Mouse (Mus musculus) CD8-positive naive resting alpha-beta T cell, adult 57 days (primary cell): ENCODE measurements around the gene Coa6. TPM values are rescaled to one million over a fixed set of nuclear protein-coding genes. Genes with fewer than 3 reads are reported as not detected.

Experiments
- total RNA-seq: library from RNA; stranded (reverse); gene quantifications from one replicate; pipeline ENCODE4 v1.2.4, GENCODE M21; 2023

The Coa6 gene
- 14.5 TPM for total RNA-seq

GRCm38 (mm10) chr8:126422174-126422919 lies at the start of gene Coa6:
TSS of gene Coa6 (plus strand) at chr8:126422515.

GRCm38 (mm10) chr8:126474299-126475187 lies 52.2 kb downstream of the Coa6 start, which contains the start of gene Tarbp1:
TSS of gene Tarbp1 (minus strand) at chr8:126475065.

Other genes starting within 250 kb of the Coa6 start
- not detected for gene Slc35f3, start 124.0 kb upstream of the Coa6 start, total RNA-seq
- 14.4 TPM for gene Tarbp1, start 52.5 kb downstream of the Coa6 start, total RNA-seq
- 83.3 TPM for gene Irf2bp2, start 171.5 kb downstream of the Coa6 start, total RNA-seq